Mouse (Mus musculus) stomach, postnatal 0 days (tissue): ENCODE measurements around the gene Tenm4. TPM values are rescaled to one million over a fixed set of nuclear protein-coding genes. Genes with fewer than 3 reads are reported as not detected.
A peak's percentile ranks its signal among the peaks of the same experiment; 100 is the strongest.

Experiments
- ATAC-seq: fragments of 200-750 bp; cut with Nextera tagmentation; 2 replicates; pipeline ENCODE4 v1.8.0; 2017; ENCODE audit not compliant: low FRiP score, low TSS enrichment
- DNase-seq: peaks from one replicate; pipeline ENCODE4 v3.0.0-alpha.2; 2016; ENCODE audit warnings: low spot score
- H3K27ac ChIP-seq: fragments of 300-500 bp; sonication (generic); replicated peaks from 2 replicates; pipeline ENCODE4 v1.5.1; 2014; ENCODE audit warnings: mild to moderate bottlenecking, control low read depth
- H3K27me3 ChIP-seq: fragments of 300-500 bp; sonication (generic); 2 replicates; pipeline ENCODE4 v1.6.1; 2014; ENCODE audit warnings: low read length; ENCODE audit not compliant: control insufficient read depth, insufficient read depth
- H3K36me3 ChIP-seq: fragments of 300-500 bp; sonication (generic); 2 replicates; pipeline ENCODE4 v1.6.1; 2014; ENCODE audit warnings: low read length, mixed read lengths; ENCODE audit not compliant: control insufficient read depth, insufficient read depth
- H3K4me1 ChIP-seq: fragments of 300-500 bp; sonication (generic); replicated peaks from 2 replicates; pipeline ENCODE4 v1.6.1; 2014; ENCODE audit warnings: antibody characterized with exemption; ENCODE audit not compliant: control insufficient read depth, insufficient read depth
- H3K4me2 ChIP-seq: fragments of 300-500 bp; sonication (generic); replicated peaks from 2 replicates; pipeline ENCODE4 v1.6.1; 2014; ENCODE audit warnings: low read depth, mild to moderate bottlenecking, control low read depth, moderate library complexity
- H3K4me3 ChIP-seq: fragments of 300-500 bp; sonication (generic); 2 replicates; pipeline ENCODE4 v1.5.1; 2014; ENCODE audit warnings: low read depth, low read length, control low read depth
- H3K9ac ChIP-seq: fragments of 300-500 bp; sonication (generic); 2 replicates; pipeline ENCODE4 v1.6.1; 2014; ENCODE audit warnings: mild to moderate bottlenecking, low read length, control low read depth, mixed read lengths
- H3K9me3 ChIP-seq: fragments of 300-500 bp; sonication (generic); 2 replicates; pipeline ENCODE4 v1.6.1; 2016; ENCODE audit warnings: low read length; ENCODE audit not compliant: control insufficient read depth
- CTCF ChIP-seq: IDR thresholded peaks from 2 replicates; pipeline ENCODE4 v1.5.1; 2016; ENCODE audit warnings: antibody characterized with exemption, low read depth, mild to moderate bottlenecking, moderate library complexity
- EP300 ChIP-seq: optimal IDR thresholded peaks from 2 replicates; pipeline ENCODE3; 2016; ENCODE audit warnings: antibody characterized with exemption
- whole genome bisulfite sequencing: fragments of 180-500 bp; shearing (Covaris S2); extraction: QIAGEN DNeasy Blood & Tissue Kit; methylation state at CpG from one replicate; pipeline ENCODE4 v1.1.7; 2014; 5-methylcytosine and 5-hydroxymethylcytosine counted together
- polyA plus RNA-seq: library from polyadenylated mRNA; unstranded; fragments of >200 nt; fragmentation: Nextera tagmentation; extraction: Ambion mirVana; gene quantifications from 2 replicates; pipeline ENCODE4 v1.2.1, GENCODE M21; 2015

Gene Tenm4
- polyA plus RNA-seq, 1 experiment from 2014 or later, result 7.2 TPM

DNA sequence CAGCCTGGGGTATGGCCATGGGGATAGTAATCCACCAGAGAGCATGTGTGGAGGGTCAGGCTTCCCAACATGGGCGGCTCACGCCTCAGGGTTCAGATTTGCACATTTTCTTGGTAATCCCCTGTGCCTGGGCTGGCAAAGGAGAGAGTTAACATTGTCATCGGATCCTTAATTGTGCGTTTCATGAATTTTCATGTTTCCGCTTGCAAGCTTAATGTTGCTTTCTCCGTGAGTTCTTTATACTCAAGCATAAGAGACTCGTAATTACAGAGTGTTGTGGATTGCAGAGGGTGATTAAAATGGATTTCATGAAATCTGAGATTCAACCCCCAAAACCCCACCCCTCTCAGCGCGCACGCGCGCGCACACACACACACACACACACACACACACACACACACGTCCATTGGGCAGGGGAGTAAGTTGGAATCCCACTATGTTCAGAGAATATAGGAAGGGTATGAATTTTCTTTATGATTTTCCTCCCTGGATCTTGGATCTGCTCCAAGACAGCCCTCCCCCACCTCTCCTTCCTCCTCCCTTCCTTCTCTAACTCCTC, 341.0 kb downstream of the Tenm4 start:
- 0 out of 2 replicates have a peak overlapping the region, but pooled peaks have one; percentile 30 for H3K27ac ChIP-seq
- H3K4me1 ChIP-seq, result no peaks in the 10 kb centered on the region
- TF ChIP-seq EP300, result no peak
- TF ChIP-seq CTCF, result no peak
- H3K4me3 ChIP-seq, result no peak overlapping the region
- H3K9me3 ChIP-seq, result no peaks in the 10 kb centered on the region
- H3K27me3 ChIP-seq, result no peaks in the 10 kb centered on the region
- no peaks in the 10 kb centered on the region for H3K36me3 ChIP-seq
- H3K4me2 ChIP-seq, result no peak overlapping the region
- 74% methylated on average over 14 of the region's 14 CpGs for WGBS
- no peak overlapping the region for H3K9ac ChIP-seq
- DNase-seq (no peak), ATAC-seq (no peak)

DNA sequence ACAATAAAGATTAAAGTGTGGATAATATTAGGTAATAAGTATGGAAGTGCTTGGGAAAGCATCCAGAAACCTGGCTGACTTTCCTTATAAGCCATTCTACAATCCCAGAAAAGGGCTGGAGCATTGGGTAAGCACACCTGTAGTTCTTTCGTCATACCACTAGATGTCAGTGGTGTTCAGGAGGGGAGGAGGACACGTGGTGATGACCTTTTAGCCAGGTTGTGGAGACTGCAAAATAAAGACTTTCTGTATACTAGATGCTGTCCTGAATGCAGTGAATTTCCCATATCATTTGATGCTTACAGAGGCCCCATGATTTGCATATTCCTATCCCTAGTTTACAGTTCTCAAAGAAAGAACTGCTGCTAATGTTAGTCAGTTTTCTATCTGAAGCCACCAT, 348.2 kb downstream of the Tenm4 start:
- DNase-seq, result no peak
- Histone ChIP-seq H3K36me3 (no peaks in the 10 kb centered on the region), H3K4me3 (no peak overlapping the region), H3K4me2 (no peak overlapping the region), H3K4me1 (no peaks in the 10 kb centered on the region), H3K27me3 (no peaks in the 10 kb centered on the region), H3K27ac (no peak overlapping the region), H3K9me3 (no peaks in the 10 kb centered on the region), H3K9ac (no peak overlapping the region)
- WGBS, result 0% methylated on average over 2 of the region's 2 CpGs
- no peak for TF ChIP-seq EP300
- TF ChIP-seq CTCF, result peak; percentile 97
- ATAC-seq, result no peak

GRCm38 (mm10) chr7:96521956-96522355, 350.9 kb downstream of the Tenm4 start:
- DNase-seq (no peak), ATAC-seq (no peak)
- H3K27me3 ChIP-seq, result no peaks in the 10 kb centered on the region
- H3K27ac ChIP-seq, result no peak overlapping the region
- no peaks in the 10 kb centered on the region for H3K36me3 ChIP-seq
- no peak overlapping the region for H3K9ac ChIP-seq
- no peak for TF ChIP-seq CTCF
- 36% methylated on average over 7 of the region's 7 CpGs for WGBS
- no peak overlapping the region for H3K4me2 ChIP-seq
- H3K4me3 ChIP-seq, result no peak overlapping the region
- H3K9me3 ChIP-seq, result no peaks in the 10 kb centered on the region
- no peaks in the 10 kb centered on the region for H3K4me1 ChIP-seq

DNA sequence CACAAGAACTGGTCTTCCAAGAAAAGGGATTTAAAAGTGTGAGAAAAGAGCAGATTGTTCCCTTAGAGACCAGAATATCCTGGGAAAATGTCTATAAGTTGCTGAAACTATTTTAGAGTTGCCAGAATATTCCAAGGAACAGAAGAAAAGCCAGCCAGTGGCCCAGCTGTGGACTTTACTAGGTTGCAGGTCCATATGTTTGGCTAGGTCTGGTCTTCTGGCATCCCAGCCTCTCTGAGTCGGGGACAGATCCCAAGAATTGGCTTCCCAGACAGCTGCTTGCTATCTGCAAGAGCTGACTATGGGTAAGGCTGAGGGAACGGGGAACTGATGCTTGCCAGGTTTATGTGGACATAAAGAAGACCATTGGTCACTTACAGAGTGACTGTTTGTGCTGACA, 352.6 kb downstream of the Tenm4 start:
- TF ChIP-seq EP300 (no peak), CTCF (no peak)
- no peak for DNase-seq
- no peaks in the 10 kb centered on the region for H3K27me3 ChIP-seq
- H3K4me3 ChIP-seq, result no peak overlapping the region
- H3K9me3 ChIP-seq, result no peaks in the 10 kb centered on the region
- H3K9ac ChIP-seq, result no peak overlapping the region
- H3K4me2 ChIP-seq, result no peak overlapping the region
- 47% methylated on average over 2 of the region's 2 CpGs for WGBS
- peak; percentile 50; the same call in 1 of the 2 replicates for ATAC-seq
- no peaks in the 10 kb centered on the region for H3K36me3 ChIP-seq
- H3K27ac ChIP-seq, result peak overlapping the region; percentile 30
- no peaks in the 10 kb centered on the region for H3K4me1 ChIP-seq

GRCm38 (mm10) chr7:96524486-96525205, 353.6 kb downstream of the Tenm4 start:
- Histone ChIP-seq H3K36me3 (no peaks in the 10 kb centered on the region), H3K27ac (peak overlapping the region; percentile 30), H3K4me3 (no peak overlapping the region), H3K4me2 (no peak overlapping the region), H3K9me3 (no peaks in the 10 kb centered on the region), H3K9ac (no peak overlapping the region), H3K4me1 (no peaks in the 10 kb centered on the region), H3K27me3 (no peaks in the 10 kb centered on the region)
- ATAC-seq (peak; percentile 85), DNase-seq (peak; percentile 44)
- TF ChIP-seq CTCF, result no peak
- TF ChIP-seq EP300, result no peak
- 36% methylated on average over 8 of the region's 8 CpGs for WGBS

GRCm38 (mm10) chr7:96525344-96525743, 354.3 kb downstream of the Tenm4 start:
- Histone ChIP-seq H3K36me3 (no peaks in the 10 kb centered on the region), H3K27ac (no peak overlapping the region), H3K9me3 (no peaks in the 10 kb centered on the region), H3K9ac (no peak overlapping the region), H3K4me3 (no peak overlapping the region), H3K4me1 (no peaks in the 10 kb centered on the region), H3K27me3 (no peaks in the 10 kb centered on the region), H3K4me2 (no peak overlapping the region)
- DNase-seq, result no peak
- no peak for ATAC-seq
- TF ChIP-seq CTCF, result no peak
- TF ChIP-seq EP300, result no peak
- WGBS, result 46% methylated on average over 1 of the region's 1 CpGs
